Mouse (Mus musculus): Measurements from ENCODE around the gene Mark1. TPM values are rescaled to one million over a fixed set of nuclear protein-coding genes. Genes with fewer than 3 reads are reported as not detected.

Mark1 gene
- total and polyA plus RNA-seq, 2 experiments from 2014 or later, result 1.2 to 10.5 TPM

GRCm38 (mm10) chr1:184881211-184881610 is 118.2 kb downstream of the Mark1 start:
- 81% methylated on average over 5 of the region's 5 CpGs for WGBS
- H3K4me3 ChIP-seq (ENCODE audit: low read depth, low read length), result peak overlapping the region; percentile 69

GRCm38 (mm10) chr1:184878860-184879259 is 120.5 kb downstream of the Mark1 start:
- H3K9me3 ChIP-seq (replicated peaks; ENCODE audit: control insufficient read depth, low read length), result no peaks in the 10 kb centered on the region
- peaks cover 30% of the 10 kb centered on the region for H3K27me3 ChIP-seq (ENCODE audit: control insufficient read depth, insufficient read depth, low read length)
- no peak for DNase-seq (ENCODE audit: low spot score)
- 74% methylated on average over 6 of the region's 6 CpGs for WGBS
- no peaks in the 10 kb centered on the region for H3K36me3 ChIP-seq (replicated peaks; ENCODE audit: control insufficient read depth, insufficient read depth, low read length)
- H3K4me2 ChIP-seq (ENCODE audit: low read depth, low read length), result no peak overlapping the region
- H3K9ac ChIP-seq (replicated peaks; ENCODE audit: low read depth, low read length), result no peak overlapping the region
- no peak for ATAC-seq (ENCODE audit: insufficient read depth, low read depth)
- no peaks in the 10 kb centered on the region for H3K4me1 ChIP-seq (ENCODE audit: control insufficient read depth, insufficient read depth)
- TF ChIP-seq CTCF (IDR thresholded peaks at IDR 0.05; ENCODE audit: low read depth) (no peak), EP300 (IDR thresholded peaks at IDR 0.05; ENCODE audit: low read depth) (no peak)
- no peak overlapping the region for H3K4me3 ChIP-seq (ENCODE audit: low read depth, low read length)
- H3K27ac ChIP-seq (ENCODE audit: low read depth), result no peak overlapping the region

More at GRCm38 (mm10) chr1:184881211-184881610, 118.2 kb downstream of the Mark1 start:
- Histone ChIP-seq H3K9ac (replicated peaks; ENCODE audit: low read depth, low read length) (no peak overlapping the region), H3K36me3 (replicated peaks; ENCODE audit: control insufficient read depth, insufficient read depth, low read length) (no peaks in the 10 kb centered on the region), H3K4me2 (ENCODE audit: low read depth, low read length) (peak overlapping the region; percentile 75), H3K27ac (ENCODE audit: low read depth) (no peak overlapping the region), H3K9me3 (replicated peaks; ENCODE audit: control insufficient read depth, low read length) (no peaks in the 10 kb centered on the region), H3K27me3 (ENCODE audit: control insufficient read depth, insufficient read depth, low read length) (peaks cover 39% of the 10 kb centered on the region), H3K4me1 (ENCODE audit: control insufficient read depth, insufficient read depth) (no peaks in the 10 kb centered on the region)
- no peak for TF ChIP-seq CTCF (IDR thresholded peaks at IDR 0.05; ENCODE audit: low read depth)
- TF ChIP-seq EP300 (IDR thresholded peaks at IDR 0.05; ENCODE audit: low read depth), result no peak
- no peak for ATAC-seq (ENCODE audit: insufficient read depth, low read depth)
- DNase-seq (ENCODE audit: low spot score), result no peak

- DNase-seq (ENCODE audit: low spot score), result no peak
- Histone ChIP-seq H3K36me3 (replicated peaks; ENCODE audit: control insufficient read depth, insufficient read depth, low read length) (no peaks in the 10 kb centered on the region), H3K27ac (ENCODE audit: low read depth) (no peak overlapping the region), H3K4me1 (ENCODE audit: control insufficient read depth, insufficient read depth) (no peaks in the 10 kb centered on the region), H3K27me3 (ENCODE audit: control insufficient read depth, insufficient read depth, low read length) (peaks cover 15% of the 10 kb centered on the region), H3K9ac (replicated peaks; ENCODE audit: low read depth, low read length) (no peak overlapping the region), H3K9me3 (replicated peaks; ENCODE audit: control insufficient read depth, low read length) (no peaks in the 10 kb centered on the region), H3K4me3 (ENCODE audit: low read depth, low read length) (no peak overlapping the region), H3K4me2 (ENCODE audit: low read depth, low read length) (no peak overlapping the region)
- WGBS, result 40% methylated on average over 2 of the region's 2 CpGs
- TF ChIP-seq EP300 (IDR thresholded peaks at IDR 0.05; ENCODE audit: low read depth) (no peak), CTCF (IDR thresholded peaks at IDR 0.05; ENCODE audit: low read depth) (no peak)
- no peak for ATAC-seq (ENCODE audit: insufficient read depth, low read depth)
These were observed 122.1 kb downstream of the Mark1 start for GRCm38 (mm10) chr1:184877306-184877705.

GRCm38 (mm10) chr1:184873910-184874309 is 125.5 kb downstream of the Mark1 start:
- no peak overlapping the region for H3K27ac ChIP-seq (ENCODE audit: low read depth)
- H3K4me1 ChIP-seq (ENCODE audit: control insufficient read depth, insufficient read depth), result no peaks in the 10 kb centered on the region
- no peaks in the 10 kb centered on the region for H3K36me3 ChIP-seq (replicated peaks; ENCODE audit: control insufficient read depth, insufficient read depth, low read length)
- no peak overlapping the region for H3K4me2 ChIP-seq (ENCODE audit: low read depth, low read length)
- TF ChIP-seq EP300 (IDR thresholded peaks at IDR 0.05; ENCODE audit: low read depth) (no peak), CTCF (IDR thresholded peaks at IDR 0.05; ENCODE audit: low read depth) (no peak)
- WGBS, result 80% methylated on average over 11 of the region's 11 CpGs
- H3K4me3 ChIP-seq (ENCODE audit: low read depth, low read length), result no peak overlapping the region
- H3K9me3 ChIP-seq (replicated peaks; ENCODE audit: control insufficient read depth, low read length), result no peaks in the 10 kb centered on the region
- H3K27me3 ChIP-seq (ENCODE audit: control insufficient read depth, insufficient read depth, low read length), result no peaks in the 10 kb centered on the region
- DNase-seq (ENCODE audit: low spot score), result no peak
- no peak overlapping the region for H3K9ac ChIP-seq (replicated peaks; ENCODE audit: low read depth, low read length)
- no peak for ATAC-seq (ENCODE audit: insufficient read depth, low read depth)

- Histone ChIP-seq H3K9me3 (replicated peaks; ENCODE audit: control insufficient read depth, low read length) (no peaks in the 10 kb centered on the region), H3K9ac (replicated peaks; ENCODE audit: low read depth, low read length) (no peak overlapping the region), H3K36me3 (replicated peaks; ENCODE audit: control insufficient read depth, insufficient read depth, low read length) (no peaks in the 10 kb centered on the region), H3K27ac (ENCODE audit: low read depth) (no peak overlapping the region), H3K4me1 (ENCODE audit: control insufficient read depth, insufficient read depth) (no peaks in the 10 kb centered on the region), H3K4me2 (ENCODE audit: low read depth, low read length) (no peak overlapping the region), H3K27me3 (ENCODE audit: control insufficient read depth, insufficient read depth, low read length) (no peaks in the 10 kb centered on the region), H3K4me3 (ENCODE audit: low read depth, low read length) (no peak overlapping the region)
- TF ChIP-seq EP300 (IDR thresholded peaks at IDR 0.05; ENCODE audit: low read depth) (no peak), CTCF (IDR thresholded peaks at IDR 0.05; ENCODE audit: low read depth) (no peak)
- DNase-seq (ENCODE audit: low spot score) (no peak), ATAC-seq (ENCODE audit: insufficient read depth, low read depth) (no peak)
- 69% methylated on average over 7 of the region's 7 CpGs for WGBS
These were observed 127.1 kb downstream of the Mark1 start for GRCm38 (mm10) chr1:184872069-184872819.

GRCm38 (mm10) chr1:184871506-184871905 is 127.9 kb downstream of the Mark1 start:
- ATAC-seq (ENCODE audit: insufficient read depth, low read depth) (no peak), DNase-seq (ENCODE audit: low spot score) (no peak)
- no peaks in the 10 kb centered on the region for H3K36me3 ChIP-seq (replicated peaks; ENCODE audit: control insufficient read depth, insufficient read depth, low read length)
- H3K4me1 ChIP-seq (ENCODE audit: control insufficient read depth, insufficient read depth), result no peaks in the 10 kb centered on the region
- no peak overlapping the region; the same call in 1 of the 2 replicates for H3K27ac ChIP-seq (ENCODE audit: low read depth)
- TF ChIP-seq CTCF (IDR thresholded peaks at IDR 0.05; ENCODE audit: low read depth) (no peak), EP300 (IDR thresholded peaks at IDR 0.05; ENCODE audit: low read depth) (no peak)
- no peak overlapping the region for H3K4me2 ChIP-seq (ENCODE audit: low read depth, low read length)
- WGBS, result 67% methylated on average over 1 of the region's 1 CpGs
- H3K4me3 ChIP-seq (ENCODE audit: low read depth, low read length), result no peak overlapping the region
- no peak overlapping the region for H3K9ac ChIP-seq (replicated peaks; ENCODE audit: low read depth, low read length)
- no peaks in the 10 kb centered on the region for H3K9me3 ChIP-seq (replicated peaks; ENCODE audit: control insufficient read depth, low read length)
- no peaks in the 10 kb centered on the region for H3K27me3 ChIP-seq (ENCODE audit: control insufficient read depth, insufficient read depth, low read length)
